17 mouse cellular contexts compared by ENCODE assay signal in genomic region chr1:25088010-25088719, GRCm38 (mm10).
DNase-seq lines count a peak whose midpoint lies in the region; ATAC-seq and TF ChIP-seq lines count a peak whose summit lies in the region.
"Had no signal": no experiment of that assay in that cellular context is flagged by ENCODE, and none has a peak within 500 bp of the region (broad histone marks: within the 10 kb centered on the region; RNA-seq: fewer than 3 reads in every experiment).

No protein-coding gene starts in this region.

- no peak overlapping the region for H3K9ac ChIP-seq in forebrain, embryonic 14.5 days (ENCODE audit: low read length)
- H3K9ac ChIP-seq in hindbrain, embryonic 15.5 days: no peak overlapping the region
- H3K9ac ChIP-seq in midbrain, postnatal 0 days (replicated peaks; ENCODE audit: low read length, poor library complexity, severe bottlenecking): no peak overlapping the region
- no peak overlapping the region for H3K9ac ChIP-seq in kidney, embryonic 14.5 days (ENCODE audit: low read depth, low read length)
- H3K9ac ChIP-seq in lung, postnatal 0 days (replicated peaks; ENCODE audit: low read depth): no peak overlapping the region
- H3K9ac ChIP-seq: embryonic facial prominence, embryonic 12.5 days; heart, embryonic 13.5 days had no signal

- intact Hi-C loops in left cerebral cortex, adult 2 months (cut with DNase I): loop anchor here (5.0 to 10.0 kb wide), 2 partner anchors 139 to 183 kb away; no protein-coding TSS in a partner anchor

- H3K27ac ChIP-seq in left cerebral cortex, adult 2 months: 0 out of 2 replicates have a peak overlapping the region, but pooled peaks have one; percentile 16
- no peak overlapping the region for H3K27ac ChIP-seq in forebrain, embryonic 14.5 days (ENCODE audit: low read depth, low read length)
- peak overlapping the region; percentile 52; the same call in 1 of the 2 replicates for H3K27ac ChIP-seq in hindbrain, embryonic 15.5 days (replicated peaks)
- peak overlapping the region; percentile 9; the same call in 1 of the 2 replicates for H3K27ac ChIP-seq in midbrain, postnatal 0 days (ENCODE audit: low read depth, low read length)
- H3K27ac ChIP-seq in kidney, embryonic 14.5 days (ENCODE audit: low read depth, low read length): no peak overlapping the region
- no peak overlapping the region for H3K27ac ChIP-seq in lung, postnatal 0 days (ENCODE audit: low read length)
- H3K27ac ChIP-seq: embryonic facial prominence, embryonic 12.5 days; heart, embryonic 13.5 days had no signal

- peaks cover 17% of the 10 kb centered on the region; the same call in 1 of the 2 replicates for H3K4me1 ChIP-seq in forebrain, embryonic 14.5 days (ENCODE audit: control insufficient read depth, insufficient read depth, low read length)
- peaks cover 22% of the 10 kb centered on the region for H3K4me1 ChIP-seq in hindbrain, embryonic 15.5 days (replicated peaks)
- no peaks in the 10 kb centered on the region; the same call in 1 of the 2 replicates for H3K4me1 ChIP-seq in midbrain, postnatal 0 days (ENCODE audit: insufficient read depth, low read length)
- H3K4me1 ChIP-seq in kidney, embryonic 14.5 days (ENCODE audit: control insufficient read depth, insufficient read depth, low read length): no peaks in the 10 kb centered on the region
- no peaks in the 10 kb centered on the region for H3K4me1 ChIP-seq in lung, postnatal 0 days (ENCODE audit: insufficient read depth, low read depth, low read length)
- H3K4me1 ChIP-seq: embryonic facial prominence, embryonic 12.5 days; megakaryocyte, embryonic 14.5 days had no signal

- H3K4me2 ChIP-seq in forebrain, embryonic 14.5 days (ENCODE audit: low read length): no peak overlapping the region
- no peak overlapping the region for H3K4me2 ChIP-seq in hindbrain, embryonic 15.5 days
- no peak overlapping the region for H3K4me2 ChIP-seq in midbrain, postnatal 0 days (ENCODE audit: low read depth, low read length, poor library complexity, severe bottlenecking)
- no peak overlapping the region for H3K4me2 ChIP-seq in kidney, embryonic 14.5 days (replicated peaks; ENCODE audit: low read depth, low read length)
- H3K4me2 ChIP-seq in lung, postnatal 0 days (replicated peaks; ENCODE audit: low read depth, low read length): no peak overlapping the region
- H3K4me2 ChIP-seq: embryonic facial prominence, embryonic 12.5 days; heart, embryonic 13.5 days had no signal

- no peaks in the 10 kb centered on the region for H3K9me3 ChIP-seq in forebrain, embryonic 14.5 days (replicated peaks; ENCODE audit: control insufficient read depth, low read length)
- H3K9me3 ChIP-seq in hindbrain, embryonic 15.5 days: no peaks in the 10 kb centered on the region
- H3K9me3 ChIP-seq in midbrain, postnatal 0 days (ENCODE audit: low read length): no peaks in the 10 kb centered on the region
- no peaks in the 10 kb centered on the region for H3K9me3 ChIP-seq in kidney, embryonic 14.5 days (ENCODE audit: control insufficient read depth, low read length)
- no peaks in the 10 kb centered on the region for H3K9me3 ChIP-seq in lung, postnatal 0 days (ENCODE audit: low read length)
- H3K9me3 ChIP-seq: embryonic facial prominence, embryonic 12.5 days; heart, embryonic 13.5 days had no signal

- no peaks in the 10 kb centered on the region for H3K27me3 ChIP-seq in forebrain, embryonic 14.5 days (replicated peaks; ENCODE audit: control insufficient read depth, insufficient read depth, low read length)
- no peaks in the 10 kb centered on the region for H3K27me3 ChIP-seq in hindbrain, embryonic 15.5 days
- H3K27me3 ChIP-seq in midbrain, postnatal 0 days (ENCODE audit: insufficient read depth, low read length): no peaks in the 10 kb centered on the region
- H3K27me3 ChIP-seq in kidney, embryonic 14.5 days (ENCODE audit: control insufficient read depth, insufficient read depth, low read length): no peaks in the 10 kb centered on the region
- H3K27me3 ChIP-seq in lung, postnatal 0 days (replicated peaks; ENCODE audit: insufficient read depth, low read length): no peaks in the 10 kb centered on the region
- H3K27me3 ChIP-seq: embryonic facial prominence, embryonic 12.5 days; heart, embryonic 13.5 days; megakaryocyte, embryonic 14.5 days had no signal

- ATAC-seq in forebrain, embryonic 14.5 days: peak; percentile 40; the same call in 1 of the 2 replicates
- 0 out of 2 replicates have a peak, but pooled peaks have one; percentile 15 for ATAC-seq in hindbrain, embryonic 15.5 days (ENCODE audit: low FRiP score, low read depth)
- no peak for ATAC-seq in midbrain, postnatal 0 days (ENCODE audit: low FRiP score)
- ATAC-seq in kidney, embryonic 14.5 days (ENCODE audit: low FRiP score, low TSS enrichment): no peak
- no peak for ATAC-seq in lung, postnatal 0 days
- ATAC-seq: intestine, embryonic 16.5 days had no signal

- no peaks in the 10 kb centered on the region; the same call in 1 of the 2 replicates for H3K36me3 ChIP-seq in forebrain, embryonic 14.5 days (ENCODE audit: control insufficient read depth, insufficient read depth, low read length)
- no peaks in the 10 kb centered on the region for H3K36me3 ChIP-seq in hindbrain, embryonic 15.5 days
- no peaks in the 10 kb centered on the region for H3K36me3 ChIP-seq in midbrain, postnatal 0 days (ENCODE audit: insufficient read depth, low read length)
- no peaks in the 10 kb centered on the region for H3K36me3 ChIP-seq in kidney, embryonic 14.5 days (ENCODE audit: control insufficient read depth, insufficient read depth, low read length)
- no peaks in the 10 kb centered on the region for H3K36me3 ChIP-seq in lung, postnatal 0 days (ENCODE audit: insufficient read depth, low read length)
- H3K36me3 ChIP-seq: embryonic facial prominence, embryonic 12.5 days; heart, embryonic 13.5 days had no signal

- WGBS in forebrain, embryonic 14.5 days: 3% methylated on average over 5 of the region's 5 CpGs
- 14% methylated on average over 5 of the region's 5 CpGs for WGBS in hindbrain, embryonic 15.5 days
- WGBS in midbrain, postnatal 0 days: 14% methylated on average over 5 of the region's 5 CpGs
- 44% methylated on average over 5 of the region's 5 CpGs for WGBS in kidney, embryonic 14.5 days
- WGBS in lung, postnatal 0 days: 50% methylated on average over 5 of the region's 5 CpGs

- no peak overlapping the region for H3K4me3 ChIP-seq in left cerebral cortex, adult 2 months
- no peak overlapping the region for H3K4me3 ChIP-seq in forebrain, embryonic 14.5 days (ENCODE audit: low read depth, low read length)
- H3K4me3 ChIP-seq in hindbrain, embryonic 15.5 days: no peak overlapping the region
- H3K4me3 ChIP-seq in midbrain, postnatal 0 days (ENCODE audit: low read depth, low read length): no peak overlapping the region
- no peak overlapping the region for H3K4me3 ChIP-seq in kidney, embryonic 14.5 days (ENCODE audit: low read length)
- no peak overlapping the region for H3K4me3 ChIP-seq in lung, postnatal 0 days (ENCODE audit: low read depth, low read length)
- H3K4me3 ChIP-seq: embryonic facial prominence, embryonic 12.5 days; heart, embryonic 13.5 days; megakaryocyte, embryonic 14.5 days had no signal

- no peak for DNase-seq in left cerebral cortex, adult 2 months (ENCODE audit: extremely low spot score in 1 of 2, low spot score in 2 of 2)
- DNase-seq in left cerebral cortex, adult 11 months (ENCODE audit: low spot score): no peak
- DNase-seq in forebrain, embryonic 14.5 days (ENCODE audit: low spot score): peak; percentile 46
- peak; percentile 13 for DNase-seq in midbrain, postnatal 0 days (ENCODE audit: low spot score)
- DNase-seq in ovary, postnatal 36 days (ENCODE audit: low spot score): no peak
- DNase-seq in lung, postnatal 0 days (ENCODE audit: low spot score): no peak
- DNase-seq: cerebellum, postnatal 25 days; heart, adult 11 months; heart, postnatal 36 days; kidney, postnatal 10 days; lung, postnatal 14 days had no signal

- TF ChIP-seq CTCF in left cerebral cortex, adult 2 months (IDR thresholded peaks at IDR 0.05): no peak
- TF ChIP-seq CTCF in midbrain, postnatal 0 days (IDR thresholded peaks at IDR 0.05): no peak
- TF ChIP-seq CTCF in lung, postnatal 0 days (IDR thresholded peaks at IDR 0.05): no peak

- TF ChIP-seq EP300 in lung, postnatal 0 days (IDR thresholded peaks at IDR 0.05): no peak

Comparison
In these comparisons a context has a peak if more than half of its experiments do, and no peak if none do; other contexts are left out.
1. DNase-seq: peak in forebrain, embryonic 14.5 days (single experiment) and midbrain, postnatal 0 days (single experiment); none in left cerebral cortex, adult 2 months (0 of 2), left cerebral cortex, adult 11 months (single experiment), ovary, postnatal 36 days (single experiment) and lung, postnatal 0 days (single experiment).
2. H3K27ac ChIP-seq: peak in left cerebral cortex, adult 2 months (single experiment), hindbrain, embryonic 15.5 days (single experiment) and midbrain, postnatal 0 days (single experiment); none in forebrain, embryonic 14.5 days (single experiment), kidney, embryonic 14.5 days (single experiment) and lung, postnatal 0 days (single experiment).
3. ATAC-seq: peak in forebrain, embryonic 14.5 days (single experiment) and hindbrain, embryonic 15.5 days (single experiment); none in midbrain, postnatal 0 days (single experiment), kidney, embryonic 14.5 days (single experiment) and lung, postnatal 0 days (single experiment).